Mouse (Mus musculus): ENCODE measurements at regions not wholly inside any gene's neighbourhood (a gene's known extent, or its start where the extent isn't known, plus 50 kb on each side); places are given as distances from the start of the nearest gene placed in this dataset.

DNA sequence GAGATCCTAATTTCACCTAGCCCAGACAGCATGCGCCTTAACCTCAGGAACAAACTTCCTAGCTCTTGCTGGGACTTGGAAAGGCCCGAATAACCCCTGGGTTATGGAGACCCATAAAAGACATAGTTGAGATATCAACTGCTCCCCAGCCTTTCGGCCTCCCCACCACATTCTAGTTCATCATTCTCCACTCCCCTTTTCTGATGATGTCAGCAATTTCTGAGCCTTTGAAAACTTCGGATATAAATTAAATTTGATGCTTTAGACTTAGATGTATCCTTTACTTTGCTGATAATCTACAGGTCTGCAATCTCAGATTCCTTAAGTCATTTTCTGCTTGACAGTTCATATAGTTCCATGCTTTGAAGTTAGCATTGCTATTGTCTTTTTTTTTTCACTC lies 149.3 kb downstream of the Cysltr2 start:
- TF ChIP-seq CTCF (IDR thresholded peaks at IDR 0.05; ENCODE audit: borderline replicate concordance, control insufficient read depth, extremely low read depth, insufficient read depth, low read length, poor library complexity) (no peak), POLR2A (IDR thresholded peaks at IDR 0.05; ENCODE audit: control insufficient read depth, extremely low read depth, insufficient read depth, low read length, poor library complexity) (no peak)
